Mouse (Mus musculus): Measurements from ENCODE around the gene Acot7.

Acot7 gene

GRCm38 (mm10) chr4:152292102-152292765 lies 114.3 kb downstream of the Acot7 start:
- no peak for TF ChIP-seq GATA4 (IDR thresholded peaks at IDR 0.05; ENCODE audit: insufficient replicate concordance, low read length)

DNA sequence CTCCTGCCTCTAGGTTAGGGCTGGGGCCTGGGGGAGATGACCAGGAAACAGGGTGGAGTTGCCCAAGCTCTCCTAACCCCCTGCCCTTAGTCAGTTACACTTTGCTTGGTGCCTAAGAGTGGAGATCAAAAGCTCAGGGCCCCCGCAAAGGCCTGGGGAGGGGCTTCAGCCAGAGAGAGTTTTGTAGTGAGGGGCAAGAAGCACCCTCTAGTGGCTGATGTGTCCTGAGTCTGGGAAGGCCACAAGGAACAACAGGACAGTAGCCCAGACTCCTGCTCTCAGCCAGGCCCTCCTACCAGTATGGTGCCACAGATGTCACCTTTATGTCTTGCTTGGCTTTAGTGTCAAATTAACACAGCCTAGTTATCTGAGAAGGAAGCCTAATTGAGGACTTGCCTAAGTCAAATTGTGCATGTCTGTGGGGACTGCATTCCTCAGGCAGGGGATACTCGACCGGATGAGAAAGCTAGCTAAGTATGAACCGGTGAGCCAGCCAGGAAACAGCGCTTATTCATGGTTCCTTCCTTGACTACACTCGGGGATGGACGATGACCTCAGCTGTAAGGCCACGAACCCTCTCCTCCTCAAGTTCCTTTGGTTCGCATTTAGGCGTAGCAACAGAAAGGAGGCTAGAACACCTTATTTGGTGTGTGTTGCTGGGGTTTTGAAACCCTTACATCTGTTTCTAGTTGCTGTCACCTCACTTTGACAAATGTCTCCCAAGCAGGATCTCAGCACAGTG lies 116.4 kb downstream of the Acot7 start:
- no peak for TF ChIP-seq GATA4 (IDR thresholded peaks at IDR 0.05; ENCODE audit: insufficient replicate concordance, low read length)

DNA sequence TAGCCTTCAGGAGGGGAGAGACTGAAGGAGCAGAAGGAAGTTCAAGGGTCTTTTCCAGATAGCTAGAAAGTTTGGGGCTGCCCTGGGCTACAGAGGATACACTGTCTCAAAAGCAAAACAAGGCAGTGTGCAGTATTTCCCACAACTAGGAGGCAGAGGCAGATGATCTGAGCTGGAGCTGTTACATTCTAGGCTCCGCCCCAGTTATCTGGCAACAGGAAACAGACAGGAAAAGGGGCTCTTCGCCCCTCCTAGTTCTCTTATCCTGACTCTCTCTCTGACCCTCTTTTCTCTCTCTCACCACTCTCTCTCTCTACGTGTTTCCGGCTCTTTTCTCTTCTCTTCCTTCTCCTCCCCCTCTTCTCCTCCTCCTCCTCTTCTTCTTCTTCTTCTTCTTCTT lies 118.0 kb downstream of the Acot7 start:
- TF ChIP-seq GATA4 (IDR thresholded peaks at IDR 0.05; ENCODE audit: insufficient replicate concordance, low read length), result no peak

DNA sequence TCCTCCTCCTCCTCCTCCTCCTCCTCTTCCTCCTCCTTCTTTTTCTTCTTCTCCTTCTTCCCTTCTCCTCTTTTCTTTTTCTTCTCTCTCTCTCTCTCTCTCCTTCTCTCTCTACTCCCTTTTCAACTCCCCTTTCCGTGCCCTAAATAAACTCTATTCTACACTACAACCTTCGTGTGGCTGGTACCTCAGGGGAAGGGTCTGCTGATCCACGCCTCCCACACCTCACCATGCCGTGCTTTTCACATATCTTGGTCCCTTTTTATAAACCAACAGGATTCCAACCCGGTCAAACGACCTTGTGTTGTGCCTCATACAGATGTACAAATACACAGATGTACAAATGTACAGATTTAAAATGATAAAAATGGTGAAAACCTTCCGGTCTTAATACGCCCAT lies 118.4 kb downstream of the Acot7 start:
- no peak for TF ChIP-seq GATA4 (IDR thresholded peaks at IDR 0.05; ENCODE audit: insufficient replicate concordance, low read length)

DNA sequence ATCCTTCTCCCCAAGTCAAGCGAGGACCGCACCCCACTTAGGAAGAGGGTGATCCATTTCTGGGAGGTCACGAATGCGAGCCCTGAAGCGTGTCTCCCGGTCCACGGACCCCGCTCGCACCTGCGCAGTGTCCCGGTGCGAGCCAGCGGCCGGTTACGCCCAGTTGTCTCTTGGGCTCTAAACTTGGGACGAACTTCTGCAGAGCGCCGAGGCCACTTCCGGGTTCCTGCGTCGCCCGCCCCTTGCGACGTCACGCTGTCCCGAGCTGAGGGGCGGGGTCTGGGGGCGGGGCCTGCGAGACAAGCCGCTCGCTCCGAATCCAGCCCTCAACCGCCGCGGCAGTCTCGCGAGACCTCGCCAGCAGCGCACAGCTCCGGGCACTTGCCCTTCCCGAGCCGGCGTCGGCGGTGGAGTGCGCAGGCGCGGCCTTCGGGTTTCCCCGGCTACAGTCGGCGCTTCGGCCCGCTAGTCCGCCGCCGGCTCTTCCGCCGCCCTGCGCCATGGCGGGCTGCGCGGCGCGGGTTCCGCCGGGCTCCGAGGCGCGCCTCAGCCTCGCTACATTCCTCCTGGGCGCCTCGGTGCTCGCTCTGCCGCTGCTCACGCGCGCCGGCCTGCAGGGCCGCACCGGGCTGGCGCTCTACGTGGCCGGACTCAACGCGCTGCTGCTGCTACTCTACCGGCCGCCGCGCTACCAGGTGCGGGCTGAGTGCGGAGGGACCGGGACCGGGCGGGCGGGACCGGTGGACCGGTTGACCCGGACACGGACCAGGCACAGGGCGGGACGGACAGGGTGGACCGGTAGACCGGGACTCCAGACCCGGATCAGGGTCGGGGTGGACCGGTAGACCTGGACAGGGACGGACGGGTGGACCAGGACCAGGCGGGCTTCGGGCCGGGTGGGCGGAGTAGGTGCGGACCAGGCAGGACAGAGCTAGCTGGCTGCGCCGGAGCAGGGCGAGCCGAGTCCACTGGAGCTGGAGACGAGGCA lies 119.2 kb downstream of the Acot7 start, which contains the start of gene Icmt:
Gene Icmt (plus strand): TSS at position 354 of the 988 bp plus-strand sequence.
- no peak for TF ChIP-seq GATA4 (IDR thresholded peaks at IDR 0.05; ENCODE audit: insufficient replicate concordance, low read length)

GRCm38 (mm10) chr4:152298836-152299235 lies 120.9 kb downstream of the Acot7 start:
- TF ChIP-seq GATA4 (IDR thresholded peaks at IDR 0.05; ENCODE audit: insufficient replicate concordance, low read length), result no peak

- TF ChIP-seq GATA4 (IDR thresholded peaks at IDR 0.05; ENCODE audit: insufficient replicate concordance, low read length), result no peak
These were observed 122.4 kb downstream of the Acot7 start for GRCm38 (mm10) chr4:152300375-152300774.

- no peak for TF ChIP-seq GATA4 (IDR thresholded peaks at IDR 0.05; ENCODE audit: insufficient replicate concordance, low read length)
These were observed 124.1 kb downstream of the Acot7 start for GRCm38 (mm10) chr4:152302012-152302411.

DNA sequence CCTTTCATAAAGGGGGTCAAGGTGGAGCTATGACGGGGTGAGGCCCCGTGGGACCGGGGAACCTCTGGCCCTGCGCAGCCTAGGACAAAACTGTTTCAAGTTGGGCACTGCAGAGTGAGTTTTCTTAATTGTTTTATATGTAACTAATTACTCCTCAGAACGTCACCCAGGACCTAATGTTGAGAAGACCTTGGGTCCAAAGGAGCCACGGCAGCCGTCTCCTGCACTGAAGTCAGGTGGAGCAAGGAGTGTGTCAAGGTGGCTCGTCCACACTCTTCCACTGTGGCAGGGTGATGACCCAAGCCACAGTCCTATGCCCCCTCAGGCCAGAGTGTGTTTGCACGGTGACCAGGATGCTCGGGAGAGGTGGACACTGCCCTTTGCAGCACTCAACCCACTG lies 125.2 kb downstream of the Acot7 start:
- TF ChIP-seq GATA4 (IDR thresholded peaks at IDR 0.05; ENCODE audit: insufficient replicate concordance, low read length), result no peak

DNA sequence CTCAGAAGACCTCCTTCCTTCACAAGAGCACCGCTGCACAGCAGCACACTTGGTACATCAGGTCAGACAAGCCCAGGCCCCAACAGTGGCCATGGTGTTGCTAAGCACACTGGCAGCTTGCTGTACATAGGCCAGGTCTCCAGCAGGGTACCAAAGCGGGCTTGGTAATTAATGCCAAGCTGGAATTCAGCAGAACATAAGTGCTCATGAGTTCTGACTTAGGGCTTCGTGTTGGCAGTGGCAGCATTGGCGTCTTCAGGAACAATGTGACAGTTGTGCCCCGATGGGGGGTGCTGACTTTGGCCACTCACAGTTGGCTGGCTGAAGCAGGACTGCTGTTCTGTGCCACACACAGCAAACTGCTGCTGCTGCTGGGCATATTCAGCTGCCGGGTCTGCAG lies 126.8 kb downstream of the Acot7 start:
- no peak for TF ChIP-seq GATA4 (IDR thresholded peaks at IDR 0.05; ENCODE audit: insufficient replicate concordance, low read length)

DNA sequence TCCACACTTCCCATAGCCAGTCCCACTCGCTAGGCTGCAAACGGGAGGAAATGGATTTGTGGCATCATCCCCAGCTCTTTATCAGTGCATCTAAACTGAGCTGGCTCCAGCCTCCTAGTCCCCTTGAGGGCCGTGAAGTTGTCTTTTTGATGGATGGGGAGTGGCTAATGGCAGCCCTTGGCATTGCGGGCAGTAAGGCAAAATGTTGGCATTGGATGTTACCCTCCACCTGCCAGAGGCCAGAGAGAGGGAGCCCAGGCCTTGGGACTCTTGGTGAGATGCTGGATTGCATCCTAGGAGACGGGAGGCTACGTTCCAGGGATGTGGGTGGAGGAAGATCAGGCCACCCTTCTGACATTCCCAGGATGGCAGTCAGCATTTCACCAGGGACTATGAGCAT lies 128.1 kb downstream of the Acot7 start:
- no peak for TF ChIP-seq GATA4 (IDR thresholded peaks at IDR 0.05; ENCODE audit: insufficient replicate concordance, low read length)

- TF ChIP-seq GATA4 (IDR thresholded peaks at IDR 0.05; ENCODE audit: insufficient replicate concordance, low read length), result no peak
These were observed 129.6 kb downstream of the Acot7 start for GRCm38 (mm10) chr4:152307542-152307941.

DNA sequence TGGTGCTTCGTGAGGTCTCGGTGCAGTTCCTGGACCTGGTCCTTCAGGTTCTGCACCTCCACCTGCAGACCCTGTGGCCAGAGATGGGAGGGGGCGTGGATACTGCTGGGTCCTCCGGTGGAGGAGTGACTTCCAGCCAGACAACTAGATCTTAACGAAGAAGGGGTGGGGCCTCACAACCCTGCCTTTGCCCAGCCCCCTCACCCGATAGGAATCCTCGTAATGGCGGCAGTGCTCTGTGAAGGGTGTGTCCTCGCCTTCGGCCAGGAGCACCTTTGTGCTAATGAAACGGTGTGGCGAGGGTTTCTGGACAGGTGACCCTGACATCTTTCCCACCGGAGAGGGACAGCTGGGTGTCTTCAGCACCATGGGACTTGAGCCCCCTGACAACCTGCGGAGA lies 134.3 kb downstream of the Acot7 start:
- TF ChIP-seq GATA4 (IDR thresholded peaks at IDR 0.05; ENCODE audit: insufficient replicate concordance, low read length), result no peak

DNA sequence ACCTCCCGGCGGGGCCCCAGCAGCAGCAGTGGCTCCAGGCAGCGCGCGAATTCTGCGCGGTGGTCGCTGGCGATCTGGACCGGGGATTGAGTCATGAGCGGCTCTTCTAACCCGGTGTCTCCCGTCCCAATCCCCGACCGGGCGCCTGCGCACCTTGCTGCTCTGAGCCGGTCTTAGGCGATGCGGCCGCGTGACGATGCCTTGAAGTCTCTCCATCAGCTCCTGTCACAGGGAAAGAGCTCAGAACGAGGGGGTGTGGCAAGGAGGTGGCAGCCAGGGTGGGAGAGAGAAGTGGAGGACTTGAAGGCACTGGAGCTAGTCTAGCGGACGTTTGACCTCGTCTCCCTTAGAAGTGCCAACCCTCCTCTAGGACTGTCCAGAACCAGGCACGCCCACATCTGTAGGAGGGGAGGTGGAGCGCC lies 135.3 kb downstream of the Acot7 start:
- no peak for TF ChIP-seq GATA4 (IDR thresholded peaks at IDR 0.05; ENCODE audit: insufficient replicate concordance, low read length)

- no peak for TF ChIP-seq GATA4 (IDR thresholded peaks at IDR 0.05; ENCODE audit: insufficient replicate concordance, low read length)
These were observed 136.0 kb downstream of the Acot7 start for GRCm38 (mm10) chr4:152313934-152314333.

Measured in liver, adult (tissue).